14 mouse cellular contexts compared by ENCODE assay signal in genomic region chr6:21686388-21686787, GRCm38 (mm10).
"Had no signal": no experiment of that assay in that cellular context is flagged by ENCODE, and none has a peak within 500 bp of the region (broad histone marks: within the 10 kb centered on the region; RNA-seq: fewer than 3 reads in every experiment).

No protein-coding gene starts in this region.

- H3K4me2 ChIP-seq: limb, embryonic 15.5 days; liver, embryonic 12.5 days; lung, embryonic 14.5 days; neural tube, embryonic 15.5 days had no signal

- ATAC-seq: liver, embryonic 12.5 days had no signal

- H3K9me3 ChIP-seq: limb, embryonic 15.5 days; liver, embryonic 12.5 days; midbrain, embryonic 10.5 days; neural tube, embryonic 15.5 days had no signal

- H3K27ac ChIP-seq: left cerebral cortex, adult 2 months; limb, embryonic 15.5 days; liver, embryonic 12.5 days; midbrain, embryonic 10.5 days; neural tube, embryonic 15.5 days; stomach, postnatal 0 days had no signal

- DNase-seq: kidney, postnatal 25 days; lung, embryonic 14.5 days; lung, postnatal 10 days; lung, postnatal 4 days; midbrain, embryonic 14.5 days; right cerebral cortex, adult 18-20 months; thymus, postnatal 4 days had no signal

- H3K4me1 ChIP-seq: limb, embryonic 15.5 days; liver, embryonic 12.5 days; midbrain, embryonic 10.5 days had no signal

- H3K4me3 ChIP-seq: left cerebral cortex, adult 2 months; limb, embryonic 15.5 days; liver, embryonic 12.5 days; midbrain, embryonic 10.5 days; myocyte; neural tube, embryonic 15.5 days had no signal

- H3K9ac ChIP-seq: limb, embryonic 15.5 days; liver, embryonic 12.5 days; lung, embryonic 14.5 days; neural tube, embryonic 15.5 days had no signal

- H3K27me3 ChIP-seq: limb, embryonic 15.5 days; liver, embryonic 12.5 days; neural tube, embryonic 15.5 days had no signal

- H3K36me3 ChIP-seq: limb, embryonic 15.5 days; liver, embryonic 12.5 days; midbrain, embryonic 10.5 days; neural tube, embryonic 15.5 days had no signal
